Mouse (Mus musculus): Measurements from ENCODE around the gene Immp2l. TPM values are rescaled to one million over a fixed set of nuclear protein-coding genes. Genes with fewer than 3 reads are reported as not detected.
"Not testable (repeated sequence)": the region's sequence is repeated elsewhere in the genome, so short reads cannot be mapped to it uniquely, and the experiment has no call there.

Immp2l gene
- total and polyA plus RNA-seq, 3 experiments, result 20.1 to 30.3 (median 23.1) TPM

GRCm38 (mm10) chr12:41834646-41835045 is 810.8 kb downstream of the Immp2l start:
- WGBS, result 78% methylated on average over 2 of the region's 2 CpGs
- Histone ChIP-seq H3K36me3 (ENCODE audit: control insufficient read depth, insufficient read depth, low read length) (no peaks in the 10 kb centered on the region), H3K27me3 (ENCODE audit: control insufficient read depth, insufficient read depth, low read length) (no peaks in the 10 kb centered on the region), H3K4me3 (no peak overlapping the region), H3K79me2 (replicated peaks; ENCODE audit: control insufficient read depth, insufficient read depth, low read length) (no peaks in the 10 kb centered on the region), H3K9ac (ENCODE audit: low read depth, low read length) (no peak overlapping the region), H3K27ac (no peak overlapping the region), H3K4me1 (ENCODE audit: control insufficient read depth, insufficient read depth, low read length) (no peaks in the 10 kb centered on the region)
- no peak for DNase-seq
- intact Hi-C loops (cut with DNase I), result no loop called here
- TF ChIP-seq CTCF (IDR thresholded peaks at IDR 0.05) (no peak), EP300 (IDR thresholded peaks at IDR 0.05; ENCODE audit: insufficient read depth, low read depth, low read length) (no peak), POLR2A (IDR thresholded peaks at IDR 0.05; ENCODE audit: insufficient read depth, low read depth, low read length) (no peak)

- no peaks in the 10 kb centered on the region for H3K4me1 ChIP-seq (ENCODE audit: control insufficient read depth, insufficient read depth, low read length)
- H3K27me3 ChIP-seq (ENCODE audit: control insufficient read depth, insufficient read depth, low read length), result no peaks in the 10 kb centered on the region
- no peak for DNase-seq
- H3K36me3 ChIP-seq (ENCODE audit: control insufficient read depth, insufficient read depth, low read length), result no peaks in the 10 kb centered on the region
- intact Hi-C loops (cut with DNase I), result no loop called here
- no peak for TF ChIP-seq EP300 (IDR thresholded peaks at IDR 0.05; ENCODE audit: insufficient read depth, low read depth, low read length)
- no peaks in the 10 kb centered on the region for H3K79me2 ChIP-seq (replicated peaks; ENCODE audit: control insufficient read depth, insufficient read depth, low read length)
- WGBS, result 22% methylated on average over 6 of the region's 6 CpGs
- no peak overlapping the region for H3K4me3 ChIP-seq
- no peak overlapping the region for H3K9ac ChIP-seq (ENCODE audit: low read depth, low read length)
- H3K27ac ChIP-seq, result no peak overlapping the region; the same call in none of the 2 replicates
These were observed 814.5 kb downstream of the Immp2l start for GRCm38 (mm10) chr12:41838334-41838847.

- WGBS, result 84% methylated on average over 2 of the region's 2 CpGs
- H3K27me3 ChIP-seq (ENCODE audit: control insufficient read depth, insufficient read depth, low read length), result no peaks in the 10 kb centered on the region
- no peak overlapping the region for H3K27ac ChIP-seq
- H3K9ac ChIP-seq (ENCODE audit: low read depth, low read length), result no peak overlapping the region
- intact Hi-C loops (cut with DNase I), result no loop called here
- DNase-seq, result no peak
- TF ChIP-seq CTCF (IDR thresholded peaks at IDR 0.05) (no peak), EP300 (IDR thresholded peaks at IDR 0.05; ENCODE audit: insufficient read depth, low read depth, low read length) (no peak)
- H3K79me2 ChIP-seq (replicated peaks; ENCODE audit: control insufficient read depth, insufficient read depth, low read length), result no peaks in the 10 kb centered on the region
- H3K36me3 ChIP-seq (ENCODE audit: control insufficient read depth, insufficient read depth, low read length), result no peaks in the 10 kb centered on the region
- H3K4me1 ChIP-seq (ENCODE audit: control insufficient read depth, insufficient read depth, low read length), result no peaks in the 10 kb centered on the region
- H3K4me3 ChIP-seq, result no peak overlapping the region
These were observed 815.4 kb downstream of the Immp2l start for GRCm38 (mm10) chr12:41839241-41839640.

GRCm38 (mm10) chr12:41842694-41843329 is 818.9 kb downstream of the Immp2l start:
- DNase-seq, result no peak
- no peaks in the 10 kb centered on the region for H3K27me3 ChIP-seq (ENCODE audit: control insufficient read depth, insufficient read depth, low read length)
- H3K36me3 ChIP-seq (ENCODE audit: control insufficient read depth, insufficient read depth, low read length), result no peaks in the 10 kb centered on the region
- no peaks in the 10 kb centered on the region for H3K79me2 ChIP-seq (replicated peaks; ENCODE audit: control insufficient read depth, insufficient read depth, low read length)
- WGBS, result 59% methylated on average over 6 of the region's 6 CpGs
- TF ChIP-seq EP300 (IDR thresholded peaks at IDR 0.05; ENCODE audit: insufficient read depth, low read depth, low read length), result no peak
- no peak for TF ChIP-seq POLR2A (IDR thresholded peaks at IDR 0.05; ENCODE audit: insufficient read depth, low read depth, low read length)
- TF ChIP-seq CTCF (IDR thresholded peaks at IDR 0.05), result no peak
- H3K27ac ChIP-seq, result no peak overlapping the region
- H3K9ac ChIP-seq (ENCODE audit: low read depth, low read length), result no peak overlapping the region
- H3K4me1 ChIP-seq (ENCODE audit: control insufficient read depth, insufficient read depth, low read length), result no peaks in the 10 kb centered on the region
- intact Hi-C loops (cut with DNase I), result no loop called here
- no peak overlapping the region for H3K4me3 ChIP-seq

GRCm38 (mm10) chr12:41851896-41852470 is 828.1 kb downstream of the Immp2l start:
- no peak for DNase-seq
- WGBS, result 77% methylated on average over 7 of the region's 7 CpGs
- Histone ChIP-seq H3K36me3 (ENCODE audit: control insufficient read depth, insufficient read depth, low read length) (no peaks in the 10 kb centered on the region), H3K4me3 (no peak overlapping the region), H3K27ac (no peak overlapping the region), H3K79me2 (replicated peaks; ENCODE audit: control insufficient read depth, insufficient read depth, low read length) (no peaks in the 10 kb centered on the region), H3K27me3 (ENCODE audit: control insufficient read depth, insufficient read depth, low read length) (no peaks in the 10 kb centered on the region), H3K4me1 (ENCODE audit: control insufficient read depth, insufficient read depth, low read length) (no peaks in the 10 kb centered on the region), H3K9ac (ENCODE audit: low read depth, low read length) (no peak overlapping the region)
- intact Hi-C loops (cut with DNase I), result no loop called here
- no peak for TF ChIP-seq POLR2A (IDR thresholded peaks at IDR 0.05; ENCODE audit: insufficient read depth, low read depth, low read length)
- no peak for TF ChIP-seq EP300 (IDR thresholded peaks at IDR 0.05; ENCODE audit: insufficient read depth, low read depth, low read length)
- TF ChIP-seq CTCF (IDR thresholded peaks at IDR 0.05), result no peak

- H3K36me3 ChIP-seq (ENCODE audit: control insufficient read depth, insufficient read depth, low read length); DNase-seq; H3K79me2 ChIP-seq (replicated peaks; ENCODE audit: control insufficient read depth, insufficient read depth, low read length); H3K27me3 ChIP-seq (ENCODE audit: control insufficient read depth, insufficient read depth, low read length); intact Hi-C loops (cut with DNase I); H3K4me3 ChIP-seq; H3K4me1 ChIP-seq (ENCODE audit: control insufficient read depth, insufficient read depth, low read length); H3K9ac ChIP-seq (ENCODE audit: low read depth, low read length); H3K27ac ChIP-seq: not testable (repeated sequence)
- 53% methylated on average over 5 of the region's 5 CpGs for WGBS
These were observed 835.8 kb downstream of the Immp2l start for GRCm38 (mm10) chr12:41859652-41860051.

Measured in heart, adult 2 months (tissue).